Mouse (Mus musculus) c-Kit-positive CD71-positive TER-119-positive erythroid progenitor cells, embryonic 14.5 days (primary cell): ENCODE results near the gene Tle6.
"Not testable (repeated sequence)": the region's sequence is repeated elsewhere in the genome, so short reads cannot be mapped to it uniquely, and the experiment has no call there.

Experiments
- DNase-seq: peaks from one replicate; pipeline ENCODE4 v3.0.0-alpha.2; 2013; ENCODE audit warnings: low spot score

The Tle6 gene

DNA sequence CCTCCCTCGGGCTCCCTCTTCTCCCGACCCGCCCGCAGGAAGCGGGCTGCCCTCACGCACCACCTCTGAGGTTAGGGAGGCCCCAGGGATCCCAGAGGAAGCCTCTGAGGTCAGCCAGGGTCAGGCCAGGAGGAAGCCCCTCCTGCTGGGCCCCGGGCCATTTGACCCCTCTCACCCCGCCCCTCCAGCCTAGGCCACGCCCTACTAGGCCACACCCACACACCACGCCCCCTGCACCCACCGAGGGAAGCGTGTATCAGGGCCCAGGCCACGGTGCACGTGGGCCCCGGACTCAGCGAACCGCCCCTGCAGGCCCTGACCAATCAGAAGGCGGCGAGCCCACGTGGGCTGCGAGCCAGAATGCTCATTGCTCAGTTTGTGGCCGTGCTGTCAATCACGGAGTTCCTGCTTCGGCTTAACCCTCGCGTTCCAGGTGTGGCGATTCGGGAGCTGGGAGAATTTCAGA lies at the start of gene Tle6:
Gene Tle6, minus strand, starts transcription at position 336 of the 466 bp plus-strand sequence.
- peak; percentile 93 for DNase-seq

DNA sequence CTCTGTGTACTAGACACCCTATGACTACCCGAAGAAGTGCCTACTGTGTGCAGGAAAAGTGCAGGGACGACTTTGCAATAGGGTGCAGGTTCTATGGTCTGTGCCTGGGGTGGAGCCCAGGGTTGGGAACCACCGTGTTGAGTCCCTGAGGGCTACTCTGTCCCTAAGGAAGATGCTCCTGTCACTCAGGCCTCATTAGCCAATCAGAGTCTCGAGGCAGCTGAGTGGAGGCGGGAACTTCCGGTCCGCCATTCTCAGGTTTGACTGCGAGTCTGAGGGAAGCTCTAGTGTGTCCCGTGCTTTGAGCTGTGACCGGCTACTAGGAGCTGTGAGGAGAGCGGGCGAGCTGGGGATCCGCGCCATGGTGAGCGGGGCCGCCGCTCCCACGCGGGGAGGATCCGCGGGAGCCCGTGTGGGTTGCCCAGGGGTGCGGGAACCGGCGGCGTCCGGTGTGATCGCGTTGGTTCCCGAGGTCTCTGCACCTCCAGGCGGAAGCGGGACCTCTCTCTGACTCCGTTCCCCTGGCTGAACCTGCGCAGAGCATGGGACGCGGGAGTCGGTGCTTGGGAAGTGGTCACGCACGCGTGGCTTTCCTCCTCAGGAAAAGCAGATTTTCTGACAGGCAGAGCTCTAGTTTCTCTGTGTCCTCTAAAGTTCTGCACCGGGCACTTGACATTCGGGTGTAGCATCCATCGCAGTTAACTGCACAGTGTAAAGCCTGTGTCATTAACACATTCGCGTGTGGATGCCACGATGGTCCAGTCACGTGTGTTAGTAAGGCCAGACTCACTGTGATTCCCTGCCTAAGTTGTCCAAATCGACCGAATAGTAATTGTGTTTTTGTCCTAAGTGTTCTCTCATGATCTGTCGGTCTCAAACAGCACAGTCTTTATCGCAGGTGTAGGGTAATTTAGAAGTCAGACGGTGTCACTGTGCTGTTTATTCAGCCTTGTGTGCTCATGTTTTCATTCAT lies 48.2 kb upstream of the Tle6 start, which contains the start of gene Gm10778:
Gene Gm10778, plus strand, starts transcription at position 257 of the 973 bp plus-strand sequence.
- peak; percentile 92 for DNase-seq

GRCm38 (mm10) chr10:81646015-81646555 lies 45.2 kb upstream of the Tle6 start:
- no peak for DNase-seq

GRCm38 (mm10) chr10:81645391-81645790 lies 44.5 kb upstream of the Tle6 start:
- DNase-seq: no peak

DNA sequence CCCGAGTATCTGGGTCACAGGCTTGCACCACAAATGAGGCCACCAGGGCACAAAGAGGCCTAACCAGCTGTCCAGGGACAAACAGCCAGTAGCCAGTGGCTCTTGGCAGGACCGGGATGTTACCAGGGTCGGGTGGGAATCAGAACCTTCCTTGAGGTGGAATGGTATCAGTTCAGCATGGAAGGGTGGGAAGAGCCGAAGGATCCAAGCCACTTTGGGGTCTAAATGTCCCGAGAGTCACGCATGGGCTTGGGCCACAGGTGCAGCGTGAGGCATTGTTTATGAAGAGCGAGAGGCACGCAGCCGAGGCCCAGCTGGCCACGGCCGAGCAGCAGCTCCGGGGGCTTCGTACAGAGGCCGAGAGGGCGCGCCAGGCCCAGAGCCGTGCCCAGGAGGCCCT lies 43.8 kb upstream of the Tle6 start:
- DNase-seq: no peak

- no peak for DNase-seq
These were observed 43.3 kb upstream of the Tle6 start for GRCm38 (mm10) chr10:81644162-81644561.

- DNase-seq: peak; percentile 84
These were observed 42.7 kb upstream of the Tle6 start for GRCm38 (mm10) chr10:81643449-81644055.

GRCm38 (mm10) chr10:81642648-81643448 lies 42.0 kb upstream of the Tle6 start:
- no peak for DNase-seq

DNA sequence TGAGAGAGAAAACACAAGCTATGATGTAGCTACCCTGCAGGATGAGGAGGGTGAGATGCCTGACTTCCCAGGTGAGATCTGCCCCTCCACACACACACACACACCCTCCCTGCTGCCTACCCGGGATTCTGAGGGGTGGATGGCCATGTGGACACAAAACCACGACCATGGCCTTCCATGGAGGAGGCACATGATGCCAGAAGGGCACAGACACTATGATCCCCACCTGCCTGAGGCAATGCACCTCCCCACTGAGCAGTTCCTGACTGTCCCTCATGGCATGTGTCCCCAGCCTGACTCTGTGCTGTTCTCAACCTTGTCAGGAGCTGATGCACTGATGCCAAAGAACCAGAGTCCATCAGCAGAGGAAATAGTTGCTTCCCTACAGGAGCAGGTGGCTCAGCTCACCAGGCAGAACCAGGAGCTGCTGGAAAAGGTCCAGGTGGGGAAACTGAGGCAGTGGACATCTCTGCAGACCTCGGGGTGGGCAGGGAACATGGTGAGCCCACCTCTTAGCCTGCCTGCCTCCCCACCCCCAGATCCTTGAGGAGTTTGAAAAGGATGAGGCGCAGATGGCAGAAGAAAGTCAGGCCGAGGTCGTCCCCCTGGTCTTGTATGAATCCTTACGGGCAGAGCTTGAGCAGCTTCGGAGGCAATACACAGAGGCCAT lies 41.2 kb upstream of the Tle6 start:
- DNase-seq: no peak

DNA sequence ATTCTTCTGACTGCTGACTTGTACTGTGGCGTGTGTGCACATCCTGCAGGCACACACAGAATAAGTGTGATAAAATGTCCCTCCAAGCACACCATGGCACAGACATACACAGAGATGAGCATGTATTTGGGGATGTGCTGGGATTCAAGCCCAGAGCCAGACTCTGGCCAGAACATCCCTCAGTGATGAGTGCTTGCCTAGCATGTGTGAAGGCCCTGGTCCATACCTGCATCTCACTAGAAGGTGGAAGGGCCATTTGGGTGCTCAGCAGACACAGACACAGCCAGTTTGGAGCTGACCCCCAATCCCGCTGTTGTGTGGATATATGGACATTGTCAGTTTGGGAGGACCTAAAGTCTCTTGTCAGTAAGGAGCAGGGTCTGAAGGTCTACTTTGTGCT lies 40.7 kb upstream of the Tle6 start:
- DNase-seq: no peak

DNA sequence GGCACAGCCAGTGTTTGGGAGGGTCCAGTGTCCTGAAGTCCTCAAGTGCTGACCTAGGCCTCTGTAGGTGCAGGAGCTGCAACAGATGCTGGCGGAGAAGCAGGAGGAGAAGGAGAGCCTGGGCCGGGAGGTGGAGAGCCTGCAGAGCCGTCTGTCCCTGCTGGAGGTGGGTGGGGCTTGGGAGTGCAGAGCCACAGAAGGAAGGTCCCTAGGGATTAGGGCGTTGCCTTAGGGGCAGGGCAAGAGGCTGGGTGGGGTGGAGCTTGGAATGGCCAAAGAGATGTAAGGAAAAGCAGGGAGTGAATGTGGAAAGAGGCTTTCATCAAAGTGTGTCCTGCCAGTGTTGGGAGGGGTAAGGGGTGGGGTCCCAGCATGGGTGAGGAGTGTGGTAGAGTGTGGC lies 40.0 kb upstream of the Tle6 start:
- not testable (repeated sequence) for DNase-seq

DNA sequence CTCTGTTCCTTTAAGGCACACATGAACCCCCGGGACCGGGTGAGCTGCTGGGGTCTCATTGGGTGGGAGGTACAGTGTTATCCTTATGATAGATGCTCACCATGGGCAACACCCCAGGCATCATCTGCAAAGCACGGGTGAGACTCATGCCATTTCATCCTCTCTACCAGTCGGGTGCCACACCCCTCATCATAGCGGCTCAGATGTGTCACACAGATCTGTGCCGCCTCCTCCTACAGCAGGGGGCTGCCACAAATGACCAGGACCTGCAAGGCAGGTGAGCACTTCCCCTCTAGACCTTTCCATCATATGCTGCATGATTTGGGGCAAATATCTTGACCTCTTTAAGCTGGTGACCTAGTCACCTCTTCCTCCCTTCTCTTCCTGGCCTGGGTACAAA lies 37.2 kb upstream of the Tle6 start:
- no peak for DNase-seq

- DNase-seq: no peak
These were observed 35.5 kb upstream of the Tle6 start for GRCm38 (mm10) chr10:81636338-81636737.

DNA sequence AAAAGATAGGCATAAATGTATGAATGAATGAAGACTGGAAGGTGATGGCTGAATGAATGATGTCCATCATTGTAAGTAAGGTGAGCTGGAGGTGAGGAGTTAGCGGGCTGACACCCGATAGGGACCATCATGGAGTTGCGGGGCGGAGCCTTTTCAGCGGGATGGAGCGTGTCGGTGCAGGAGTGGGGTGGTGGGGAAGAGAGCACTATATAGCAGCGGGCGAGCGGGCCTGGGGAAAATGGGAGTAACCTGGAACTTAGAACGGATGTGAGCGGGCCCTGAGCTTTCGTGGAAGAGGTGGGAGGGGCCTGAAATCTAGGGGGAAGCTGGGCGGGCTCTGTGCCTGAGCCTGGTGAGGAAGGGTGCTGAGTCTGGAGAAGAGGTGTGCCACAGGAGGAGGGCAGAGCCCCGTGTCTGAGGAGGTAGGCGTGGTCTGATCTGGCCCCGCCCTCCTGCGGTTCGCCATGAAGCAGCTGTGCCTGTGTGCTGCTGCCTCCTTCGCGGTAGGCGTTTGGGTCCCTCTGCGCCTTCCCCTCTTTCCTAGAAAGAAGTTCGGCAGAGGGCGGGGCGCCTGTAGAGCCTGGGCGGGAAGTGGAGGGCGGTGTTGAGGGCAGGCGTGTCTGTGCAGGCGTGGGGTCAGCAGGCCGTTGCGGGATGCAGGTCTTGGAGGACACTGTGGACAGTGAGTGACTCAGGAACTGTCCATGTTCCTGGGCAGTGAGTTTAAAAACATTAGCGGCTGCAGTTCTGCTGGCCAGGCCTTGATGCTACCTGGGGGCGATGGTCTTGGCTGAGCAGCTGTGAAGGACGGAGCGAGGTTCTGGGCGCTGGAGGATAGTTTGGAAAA lies 32.6 kb upstream of the Tle6 start:
- DNase-seq: peak; percentile 92

- DNase-seq: no peak
These were observed 27.5 kb upstream of the Tle6 start, which contains the start of gene Ankrd24 for GRCm38 (mm10) chr10:81628390-81628789. Gene Ankrd24 (plus strand): TSS chr10:81628540.

- DNase-seq: peak; percentile 51
These were observed 27.0 kb upstream of the Tle6 start for GRCm38 (mm10) chr10:81627836-81628220.

- DNase-seq: peak; percentile 92
These were observed 26.3 kb upstream of the Tle6 start, which contains the start of gene Sirt6 for GRCm38 (mm10) chr10:81626994-81627835. Gene Sirt6 (minus strand): TSS chr10:81627797.

- no peak for DNase-seq
These were observed 25.5 kb upstream of the Tle6 start for GRCm38 (mm10) chr10:81626101-81626993.
